Mouse (Mus musculus): ENCODE measurements at regions not wholly inside any gene's neighbourhood (a gene's known extent, or its start where the extent isn't known, plus 50 kb on each side); places are given as distances from the start of the nearest gene placed in this dataset.
A peak's percentile ranks its signal among the peaks of the same experiment; 100 is the strongest.

DNA sequence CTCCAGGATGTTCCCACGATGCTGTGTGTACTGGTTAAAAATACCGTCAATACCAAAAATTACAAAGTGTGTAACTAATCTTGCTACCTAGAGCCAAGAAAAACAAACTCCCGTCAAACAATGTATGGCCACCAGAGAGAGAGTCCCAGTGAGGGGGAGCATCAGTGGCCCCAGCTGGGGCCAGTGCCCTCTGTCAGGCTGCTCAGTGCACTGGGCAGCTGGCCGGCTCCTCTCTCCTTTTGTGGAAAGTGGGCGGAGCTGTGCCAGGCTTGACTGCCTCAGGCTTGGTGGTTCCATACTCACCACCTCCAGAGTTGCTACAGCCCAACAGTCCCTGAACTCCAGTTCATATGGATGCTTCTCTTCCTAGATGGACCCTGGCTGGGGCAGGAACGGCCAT lies 53.8 kb upstream of the Sept5 start:
- H3K36me3 ChIP-seq (ENCODE audit: control insufficient read depth, insufficient read depth, low read length): no peaks in the 10 kb centered on the region
- WGBS: 50% methylated on average over 6 of the region's 6 CpGs
- ATAC-seq: no peak

DNA sequence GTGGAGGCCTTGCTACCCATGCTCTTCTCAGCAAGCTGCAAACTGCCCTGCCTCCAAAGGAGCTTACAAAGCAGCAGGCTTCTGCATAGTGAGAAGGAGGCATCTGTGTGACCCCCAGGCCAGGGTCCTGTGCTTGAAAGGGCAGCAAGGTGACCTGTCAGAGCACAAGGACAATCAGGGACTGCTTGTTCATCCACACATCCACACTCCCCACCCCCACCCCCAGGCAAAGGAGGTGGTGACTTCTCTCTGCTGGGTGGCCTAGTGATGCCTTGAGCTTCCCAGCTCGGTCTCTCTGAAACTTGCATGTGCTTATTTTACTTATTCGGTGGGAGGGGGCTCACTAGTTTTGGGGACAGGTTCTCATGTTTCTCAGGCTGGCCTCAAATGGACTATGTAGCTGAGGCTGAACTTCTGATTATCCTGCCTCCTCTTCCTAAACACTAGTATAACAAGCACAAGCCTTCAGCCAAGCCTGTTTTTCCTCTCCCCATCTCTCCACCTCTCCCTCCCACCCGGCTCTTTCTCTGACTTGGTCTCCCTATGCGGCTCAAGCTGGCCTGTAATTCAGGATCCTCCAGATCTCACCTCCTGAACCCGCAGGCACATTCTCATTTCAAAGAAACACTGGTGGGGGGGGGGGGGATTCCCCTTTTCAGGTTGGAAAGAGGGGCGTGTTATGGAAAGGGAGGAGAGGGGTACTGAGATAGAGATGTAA lies 56.4 kb upstream of the Sept5 start:
- no peak overlapping the region for H3K9ac ChIP-seq (ENCODE audit: low read depth, low read length)
- 3% methylated on average over 6 of the region's 6 CpGs for WGBS
- no peaks in the 10 kb centered on the region for H3K9me3 ChIP-seq (replicated peaks; ENCODE audit: control insufficient read depth, low read length, poor library complexity, severe bottlenecking)
- 0 out of 2 replicates have a peak, but pooled peaks have one; percentile 18 for ATAC-seq
- H3K36me3 ChIP-seq (ENCODE audit: control insufficient read depth, insufficient read depth, low read length): no peaks in the 10 kb centered on the region
- no peaks in the 10 kb centered on the region for H3K27me3 ChIP-seq (ENCODE audit: control insufficient read depth, insufficient read depth, low read depth, low read length)
- H3K4me1 ChIP-seq (ENCODE audit: control insufficient read depth, insufficient read depth, low read length): peaks cover 7% of the 10 kb centered on the region
- no peak overlapping the region for H3K27ac ChIP-seq (ENCODE audit: low read length)
- no peak overlapping the region for H3K4me3 ChIP-seq (ENCODE audit: low read depth, low read length)
- H3K4me2 ChIP-seq (ENCODE audit: low read length): no peak overlapping the region

More for the DNA sequence above, 53.8 kb upstream of the Sept5 start:
- Histone ChIP-seq H3K4me3 (ENCODE audit: low read depth, low read length) (no peak overlapping the region), H3K4me1 (ENCODE audit: control insufficient read depth, insufficient read depth, low read length) (peaks cover 7% of the 10 kb centered on the region), H3K27ac (ENCODE audit: low read length) (no peak overlapping the region), H3K9ac (ENCODE audit: low read depth, low read length) (no peak overlapping the region), H3K9me3 (replicated peaks; ENCODE audit: control insufficient read depth, low read length, poor library complexity, severe bottlenecking) (no peaks in the 10 kb centered on the region), H3K27me3 (ENCODE audit: control insufficient read depth, insufficient read depth, low read depth, low read length) (no peaks in the 10 kb centered on the region), H3K4me2 (ENCODE audit: low read length) (no peak overlapping the region)

DNA sequence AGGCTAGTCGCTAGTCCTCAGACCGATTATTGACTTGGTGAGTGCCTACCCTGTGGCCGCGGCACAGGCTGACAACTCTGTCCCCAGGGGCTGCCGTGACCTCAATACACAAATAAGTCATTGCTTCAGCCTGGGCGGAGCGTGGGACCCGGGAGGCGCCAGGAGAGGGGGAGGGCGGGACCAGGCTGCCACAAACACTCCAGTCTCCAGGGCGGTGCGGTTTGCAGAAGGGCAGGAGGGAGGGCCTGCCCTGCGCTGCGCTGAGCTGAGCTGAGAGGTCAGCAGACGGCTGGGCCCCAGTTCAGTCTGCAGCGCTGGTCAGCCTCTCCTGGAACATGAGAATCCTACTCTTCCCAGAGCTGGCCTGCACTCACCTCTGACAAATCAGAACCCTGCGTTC lies 57.2 kb upstream of the Sept5 start:
- Histone ChIP-seq H3K4me1 (ENCODE audit: control insufficient read depth, insufficient read depth, low read length) (peaks cover 7% of the 10 kb centered on the region), H3K4me2 (ENCODE audit: low read length) (peak overlapping the region; percentile 58), H3K9ac (ENCODE audit: low read depth, low read length) (peak overlapping the region; percentile 58), H3K36me3 (ENCODE audit: control insufficient read depth, insufficient read depth, low read length) (no peaks in the 10 kb centered on the region), H3K27ac (ENCODE audit: low read length) (0 out of 2 replicates have a peak overlapping the region, but pooled peaks have one; percentile 11), H3K9me3 (replicated peaks; ENCODE audit: control insufficient read depth, low read length, poor library complexity, severe bottlenecking) (no peaks in the 10 kb centered on the region), H3K27me3 (ENCODE audit: control insufficient read depth, insufficient read depth, low read depth, low read length) (no peaks in the 10 kb centered on the region), H3K4me3 (ENCODE audit: low read depth, low read length) (peak overlapping the region; percentile 27)
- peak; percentile 93 for ATAC-seq
- under 1% methylated on average over 17 of the region's 17 CpGs for WGBS

DNA sequence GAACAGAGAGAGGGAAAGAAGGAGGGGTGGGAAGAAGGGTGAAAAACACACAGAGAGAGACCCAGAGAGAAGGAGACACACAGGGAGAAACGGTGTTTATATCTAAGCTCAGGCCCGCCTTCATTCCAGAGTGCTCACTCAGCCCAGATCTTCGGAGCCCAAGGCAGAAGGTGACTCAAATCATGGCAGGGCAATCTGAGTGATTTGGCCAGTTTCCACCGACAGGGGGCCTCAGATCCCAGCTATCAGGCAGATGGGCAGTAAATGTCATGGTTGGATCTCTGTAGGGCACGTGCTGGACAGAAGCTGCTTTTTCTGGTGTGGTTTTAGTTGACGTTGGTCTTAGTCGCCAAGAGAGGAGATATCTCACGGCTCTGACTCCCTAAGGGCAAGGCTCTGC lies 57.6 kb upstream of the Sept5 start:
- peak; percentile 43 for ATAC-seq
- Histone ChIP-seq H3K27ac (ENCODE audit: low read length) (0 out of 2 replicates have a peak overlapping the region, but pooled peaks have one; percentile 11), H3K4me1 (ENCODE audit: control insufficient read depth, insufficient read depth, low read length) (peaks cover 7% of the 10 kb centered on the region), H3K4me2 (ENCODE audit: low read length) (peak overlapping the region; percentile 58), H3K27me3 (ENCODE audit: control insufficient read depth, insufficient read depth, low read depth, low read length) (no peaks in the 10 kb centered on the region), H3K4me3 (ENCODE audit: low read depth, low read length) (peak overlapping the region; percentile 27), H3K36me3 (ENCODE audit: control insufficient read depth, insufficient read depth, low read length) (no peaks in the 10 kb centered on the region), H3K9ac (ENCODE audit: low read depth, low read length) (peak overlapping the region; percentile 58), H3K9me3 (replicated peaks; ENCODE audit: control insufficient read depth, low read length, poor library complexity, severe bottlenecking) (no peaks in the 10 kb centered on the region)
- 4% methylated on average over 8 of the region's 8 CpGs for WGBS

DNA sequence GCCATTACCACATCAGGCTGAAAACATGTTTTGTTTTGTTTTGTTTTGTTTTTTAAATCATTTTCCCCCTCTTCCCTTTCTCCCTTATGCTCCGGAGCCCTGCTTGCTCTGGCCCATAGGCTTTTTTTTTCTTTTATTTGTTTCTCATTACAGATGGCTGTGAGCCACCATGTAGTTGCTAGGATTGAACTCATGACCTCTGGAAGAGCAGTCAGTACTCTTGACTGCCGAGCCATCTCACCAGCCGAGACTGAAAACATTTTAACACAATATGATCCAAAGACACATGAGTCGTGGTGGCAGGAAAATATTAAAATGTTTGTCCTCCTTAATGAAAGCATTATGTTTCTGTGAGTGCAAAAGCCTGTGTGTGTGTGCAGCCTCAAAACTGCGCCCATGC lies 65.8 kb upstream of the Sept5 start:
- Histone ChIP-seq H3K9ac (ENCODE audit: low read depth, low read length) (no peak overlapping the region), H3K36me3 (ENCODE audit: control insufficient read depth, insufficient read depth, low read length) (no peaks in the 10 kb centered on the region), H3K27me3 (ENCODE audit: control insufficient read depth, insufficient read depth, low read depth, low read length) (no peaks in the 10 kb centered on the region), H3K4me3 (ENCODE audit: low read depth, low read length) (no peak overlapping the region), H3K4me2 (ENCODE audit: low read length) (no peak overlapping the region), H3K9me3 (replicated peaks; ENCODE audit: control insufficient read depth, low read length, poor library complexity, severe bottlenecking) (no peaks in the 10 kb centered on the region), H3K27ac (ENCODE audit: low read length) (no peak overlapping the region), H3K4me1 (ENCODE audit: control insufficient read depth, insufficient read depth, low read length) (no peaks in the 10 kb centered on the region; the same call in 1 of the 2 replicates)
- no peak for ATAC-seq
- WGBS: 84% methylated on average over 5 of the region's 5 CpGs

- no peak overlapping the region for H3K9ac ChIP-seq (ENCODE audit: low read depth, low read length)
- ATAC-seq: peak; percentile 45
- no peaks in the 10 kb centered on the region for H3K27me3 ChIP-seq (ENCODE audit: control insufficient read depth, insufficient read depth, low read depth, low read length)
- no peak overlapping the region for H3K27ac ChIP-seq (ENCODE audit: low read length)
- H3K4me1 ChIP-seq (ENCODE audit: control insufficient read depth, insufficient read depth, low read length): no peaks in the 10 kb centered on the region; the same call in 1 of the 2 replicates
- H3K4me3 ChIP-seq (ENCODE audit: low read depth, low read length): no peak overlapping the region
- 10% methylated on average over 20 of the region's 20 CpGs for WGBS
- H3K9me3 ChIP-seq (replicated peaks; ENCODE audit: control insufficient read depth, low read length, poor library complexity, severe bottlenecking): no peaks in the 10 kb centered on the region
- peak overlapping the region; percentile 20; the same call in 1 of the 2 replicates for H3K4me2 ChIP-seq (ENCODE audit: low read length)
- H3K36me3 ChIP-seq (ENCODE audit: control insufficient read depth, insufficient read depth, low read length): no peaks in the 10 kb centered on the region
Observed at GRCm38 (mm10) chr16:18696074-18696819, 66.5 kb upstream of the Sept5 start.

- Histone ChIP-seq H3K4me3 (ENCODE audit: low read depth, low read length) (no peak overlapping the region), H3K27me3 (ENCODE audit: control insufficient read depth, insufficient read depth, low read depth, low read length) (no peaks in the 10 kb centered on the region), H3K9me3 (replicated peaks; ENCODE audit: control insufficient read depth, low read length, poor library complexity, severe bottlenecking) (no peaks in the 10 kb centered on the region), H3K4me1 (ENCODE audit: control insufficient read depth, insufficient read depth, low read length) (no peaks in the 10 kb centered on the region; the same call in 1 of the 2 replicates), H3K36me3 (ENCODE audit: control insufficient read depth, insufficient read depth, low read length) (no peaks in the 10 kb centered on the region), H3K4me2 (ENCODE audit: low read length) (peak overlapping the region; percentile 20; the same call in 1 of the 2 replicates), H3K9ac (ENCODE audit: low read depth, low read length) (no peak overlapping the region), H3K27ac (ENCODE audit: low read length) (no peak overlapping the region)
- 51% methylated on average over 5 of the region's 5 CpGs for WGBS
- no peak for ATAC-seq
Observed at GRCm38 (mm10) chr16:18696820-18697168, 67.0 kb upstream of the Sept5 start.

- Histone ChIP-seq H3K27ac (ENCODE audit: low read length) (no peak overlapping the region), H3K4me1 (ENCODE audit: control insufficient read depth, insufficient read depth, low read length) (no peaks in the 10 kb centered on the region), H3K4me3 (ENCODE audit: low read depth, low read length) (no peak overlapping the region), H3K4me2 (ENCODE audit: low read length) (no peak overlapping the region), H3K36me3 (ENCODE audit: control insufficient read depth, insufficient read depth, low read length) (no peaks in the 10 kb centered on the region), H3K27me3 (ENCODE audit: control insufficient read depth, insufficient read depth, low read depth, low read length) (no peaks in the 10 kb centered on the region), H3K9ac (ENCODE audit: low read depth, low read length) (no peak overlapping the region), H3K9me3 (replicated peaks; ENCODE audit: control insufficient read depth, low read length, poor library complexity, severe bottlenecking) (no peaks in the 10 kb centered on the region)
- no peak for ATAC-seq
- WGBS: 63% methylated on average over 9 of the region's 9 CpGs
Observed at GRCm38 (mm10) chr16:18704126-18704525, 72.5 kb upstream of the Cldn5 start.

- Histone ChIP-seq H3K27me3 (ENCODE audit: control insufficient read depth, insufficient read depth, low read depth, low read length) (no peaks in the 10 kb centered on the region), H3K9me3 (replicated peaks; ENCODE audit: control insufficient read depth, low read length, poor library complexity, severe bottlenecking) (no peaks in the 10 kb centered on the region), H3K4me1 (ENCODE audit: control insufficient read depth, insufficient read depth, low read length) (no peaks in the 10 kb centered on the region), H3K27ac (ENCODE audit: low read length) (no peak overlapping the region), H3K4me2 (ENCODE audit: low read length) (no peak overlapping the region), H3K36me3 (ENCODE audit: control insufficient read depth, insufficient read depth, low read length) (no peaks in the 10 kb centered on the region), H3K4me3 (ENCODE audit: low read depth, low read length) (no peak overlapping the region), H3K9ac (ENCODE audit: low read depth, low read length) (no peak overlapping the region)
- ATAC-seq: no peak
- 71% methylated on average over 9 of the region's 9 CpGs for WGBS
Observed at GRCm38 (mm10) chr16:18705028-18705648, 71.5 kb upstream of the Cldn5 start.
